Mouse (Mus musculus) kidney, postnatal 25 days (tissue): Measurements from ENCODE around the gene Sec13.
A peak's percentile ranks its signal among the peaks of the same experiment; 100 is the strongest.

Experiments used
- DNase-seq, 2 experiments: peaks; one replicate each; pipeline ENCODE4 v3.0.0; 2021; ENCODE audit warnings: mixed read lengths in 2 of 2

Sec13 gene

DNA sequence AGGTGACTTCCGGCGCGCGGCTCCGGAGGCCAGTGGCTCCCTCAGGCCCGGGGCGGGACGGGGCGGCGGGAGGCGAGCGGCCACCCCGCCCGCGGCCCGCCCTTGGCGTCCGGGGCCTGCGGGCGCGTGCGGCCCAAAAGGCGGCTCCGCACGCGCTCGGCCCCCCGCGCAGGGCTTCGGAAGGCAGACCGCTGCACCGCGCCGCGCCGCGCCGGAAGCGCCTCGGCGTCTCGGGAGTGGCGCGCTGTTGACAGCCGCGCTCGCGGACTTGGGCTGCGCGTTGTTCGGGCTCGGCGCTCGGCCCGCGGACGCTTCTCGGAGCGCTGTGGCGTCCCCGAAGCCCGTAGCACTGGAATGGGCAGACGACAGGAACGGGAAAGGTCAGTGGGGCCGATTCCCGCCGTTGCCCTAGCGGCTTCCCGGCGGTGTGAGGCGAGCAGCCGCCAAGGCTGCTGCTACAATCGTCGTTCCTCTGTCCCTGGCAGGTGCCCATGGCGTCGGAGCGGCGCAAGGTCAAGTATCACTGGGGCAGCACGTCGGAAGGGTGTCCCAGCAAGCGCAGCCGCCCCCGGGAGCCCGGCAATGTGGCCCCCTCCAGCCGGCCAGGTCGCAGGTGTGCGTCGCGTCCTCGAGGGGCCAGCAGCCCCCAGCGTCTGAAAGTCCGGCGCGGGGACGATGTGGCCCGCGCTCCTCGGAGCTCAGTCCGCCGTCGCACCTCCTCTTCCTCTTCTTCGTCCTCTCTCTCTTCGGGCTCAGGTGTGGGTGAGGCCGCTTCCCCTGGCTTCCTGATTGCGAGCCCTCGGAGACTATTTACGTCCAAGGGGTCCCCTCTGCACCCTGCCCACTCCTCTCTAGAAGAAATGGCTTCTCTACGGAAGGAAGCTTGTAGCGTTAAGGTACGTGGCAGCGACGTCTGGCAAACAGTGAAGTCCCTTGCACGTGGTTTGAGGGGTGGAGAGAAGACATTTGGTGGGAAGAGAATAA lies 43.0 kb downstream of the Sec13 start:
- DNase-seq: peak; percentile 34 to 69

DNA sequence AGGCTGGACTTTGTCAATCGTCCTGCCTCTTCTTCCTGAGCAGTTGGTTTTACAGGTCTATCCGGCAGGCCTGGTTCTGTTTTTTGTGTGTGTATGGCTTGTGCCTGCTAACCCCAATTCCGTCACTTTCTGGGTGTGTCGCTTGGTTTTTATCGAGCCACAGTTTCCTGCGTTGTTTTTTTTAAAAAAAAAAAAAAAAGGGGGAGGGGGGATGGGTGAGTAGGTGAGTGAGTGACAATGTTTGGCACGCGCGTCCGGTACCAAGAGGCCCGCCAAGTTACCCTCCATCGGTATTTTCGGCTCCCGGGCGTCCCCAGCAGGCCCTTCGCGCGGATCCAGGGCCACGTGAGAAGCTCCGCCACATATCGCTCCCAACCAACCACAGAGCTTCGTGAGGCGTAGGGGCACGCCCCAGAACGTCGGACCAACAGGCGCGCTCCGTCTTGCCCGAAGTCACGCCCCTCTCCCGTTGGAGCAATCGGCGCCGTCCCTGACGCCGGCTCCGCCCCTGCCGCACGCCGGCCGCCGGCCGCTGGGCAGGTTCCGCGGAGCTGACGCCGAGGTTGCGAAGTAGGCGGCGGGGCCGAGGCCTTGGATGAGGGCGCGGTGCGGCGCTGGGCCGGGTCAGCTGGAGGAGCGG lies 43.8 kb downstream of the Sec13 start, which contains the start of gene Tatdn2:
Tatdn2 (plus strand) TSS at position 469 of the 640 bp plus-strand sequence.
- peak; percentile 97 to 100 for DNase-seq

DNA sequence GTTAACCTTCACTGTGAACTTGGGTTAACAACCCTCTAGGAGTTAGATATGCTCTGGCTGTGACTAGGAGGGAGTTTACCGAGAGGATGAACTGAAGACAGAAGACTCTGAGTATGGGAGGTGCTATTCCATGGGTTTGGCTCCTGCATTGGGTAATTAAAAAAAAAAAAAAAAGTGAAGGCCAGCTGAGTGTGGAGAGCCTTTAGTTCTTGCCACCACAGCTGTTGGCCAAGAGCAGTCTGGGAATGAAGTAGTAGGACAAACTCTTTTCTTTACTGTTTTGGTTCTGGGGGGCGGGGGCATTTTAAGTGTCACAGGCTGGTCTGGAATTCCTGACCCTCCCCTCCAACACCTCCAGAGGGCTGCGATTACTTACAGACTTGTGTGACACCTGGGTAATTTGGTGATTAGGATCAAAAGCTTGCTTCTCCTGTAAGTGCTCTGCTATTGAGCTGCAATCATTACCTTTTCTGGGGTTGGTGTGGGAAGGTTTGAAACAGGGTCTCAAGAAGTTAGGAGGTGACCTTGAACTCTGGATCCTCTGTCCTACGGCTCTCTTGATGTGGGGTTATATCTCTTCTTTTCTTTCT lies 44.7 kb downstream of the Sec13 start:
- no peak for DNase-seq

DNA sequence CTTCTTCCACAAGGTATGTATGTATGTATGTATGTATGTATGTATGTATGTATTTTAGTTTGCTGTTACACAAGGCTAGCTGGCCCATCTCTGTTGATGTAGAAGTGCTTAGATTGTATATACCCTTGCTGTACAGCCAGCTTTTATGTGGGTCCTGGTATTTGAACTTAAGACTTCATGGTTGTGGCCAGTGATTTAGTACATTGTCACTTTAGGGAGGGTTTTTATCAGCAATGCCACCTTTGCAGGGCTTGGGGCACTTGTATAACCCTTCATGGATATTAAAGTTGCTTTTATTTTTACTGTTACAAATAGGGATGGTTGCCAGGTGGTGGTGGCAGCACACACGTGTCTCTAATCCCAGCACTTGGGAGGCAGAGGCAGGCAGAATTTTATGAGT lies 45.3 kb downstream of the Sec13 start:
- no peak for DNase-seq

DNA sequence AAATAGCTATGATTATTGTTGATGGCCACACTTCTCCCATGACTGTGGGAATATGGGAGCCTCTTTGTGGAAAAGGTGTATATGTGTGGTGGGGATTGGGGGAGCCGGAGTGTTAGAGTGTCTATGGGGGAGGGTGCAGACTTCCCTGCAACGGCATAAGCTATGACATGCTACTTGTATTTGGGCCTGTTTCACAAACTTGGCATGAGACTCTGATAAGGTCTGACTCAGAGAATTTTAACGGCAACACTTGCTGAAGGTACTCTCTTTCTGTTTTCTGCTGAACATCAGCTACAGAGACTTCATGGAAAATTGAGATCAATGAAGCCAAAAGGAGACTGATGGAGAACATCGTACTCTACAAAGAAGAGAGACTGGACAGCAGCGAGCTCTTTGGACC lies 47.2 kb downstream of the Sec13 start:
- DNase-seq: no peak

DNA sequence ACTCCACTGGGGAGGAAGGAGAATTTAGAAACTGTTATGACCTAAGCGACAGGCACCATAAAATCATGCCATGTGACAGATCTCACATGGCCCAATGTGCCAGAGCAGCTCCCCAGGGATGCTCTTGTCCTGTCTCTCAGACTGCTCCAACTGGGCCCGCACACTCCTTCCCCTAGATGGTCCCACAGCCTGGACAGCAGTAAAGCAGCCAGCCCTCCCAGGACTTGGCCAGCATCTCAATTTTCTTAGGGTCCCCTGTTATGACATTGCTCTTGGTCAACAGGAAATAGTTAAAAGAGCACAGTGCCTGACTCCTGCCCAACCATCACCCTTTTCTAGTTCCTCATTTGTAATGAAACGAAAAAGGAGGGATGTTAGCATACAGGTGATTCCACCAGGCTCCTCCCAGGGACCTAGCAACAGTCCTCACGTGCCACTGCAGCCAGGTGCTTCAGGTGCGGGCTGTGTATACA lies 47.8 kb downstream of the Sec13 start:
- DNase-seq: peak; percentile 38 to 68

DNA sequence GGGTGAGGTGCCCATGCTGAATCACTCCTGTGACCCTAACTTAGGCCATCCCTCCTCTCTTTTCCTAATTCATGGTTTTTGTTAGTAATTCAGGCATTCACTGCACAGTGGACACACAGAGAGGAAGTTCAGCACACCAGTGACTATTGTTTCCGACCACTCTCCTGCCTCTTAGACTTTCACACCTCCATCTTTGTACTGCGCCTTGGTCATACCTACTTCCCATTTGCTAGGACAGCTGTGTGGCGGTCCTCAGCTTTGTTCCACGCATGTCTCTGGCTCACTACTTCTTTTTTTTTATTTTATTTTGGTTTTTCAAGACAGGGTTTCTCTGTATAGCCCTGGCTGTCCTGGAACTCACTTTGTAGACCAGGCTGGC lies 49.5 kb downstream of the Sec13 start:
- no peak for DNase-seq

DNA sequence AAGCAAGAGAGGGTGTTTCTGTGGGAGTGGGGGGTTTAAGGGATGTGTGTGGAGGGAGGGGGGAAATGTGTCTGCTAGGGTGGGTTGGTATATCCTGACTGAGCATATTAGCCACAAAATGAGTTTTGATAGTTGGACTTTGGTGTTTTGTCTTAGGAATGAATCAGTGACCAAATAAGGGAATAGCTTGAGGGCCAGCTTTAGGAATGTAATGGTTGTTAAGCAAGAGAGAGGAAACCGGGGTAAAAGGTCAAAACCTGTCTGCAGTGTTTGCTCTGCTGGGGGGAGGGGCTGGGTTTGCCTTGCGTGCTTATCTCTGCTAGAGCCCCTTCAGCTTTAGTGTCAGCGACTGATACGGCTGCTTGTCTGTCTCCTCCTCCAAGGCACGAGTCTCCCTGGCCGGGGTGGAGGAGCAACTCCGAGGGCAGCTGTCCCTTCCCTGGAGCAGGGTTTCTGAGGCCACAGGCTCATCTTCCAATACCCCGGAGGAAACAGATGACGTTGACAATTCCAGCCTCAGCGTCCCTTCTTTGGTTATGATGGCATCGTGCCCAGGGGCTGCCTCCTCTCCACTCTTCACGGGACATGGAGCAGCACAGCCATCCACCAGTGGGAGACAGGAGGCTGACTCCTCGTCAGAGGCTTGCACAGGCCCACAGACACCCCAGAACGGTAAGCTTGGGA lies 50.0 kb downstream of the Sec13 start:
- DNase-seq: peak; percentile 92 to 93

DNA sequence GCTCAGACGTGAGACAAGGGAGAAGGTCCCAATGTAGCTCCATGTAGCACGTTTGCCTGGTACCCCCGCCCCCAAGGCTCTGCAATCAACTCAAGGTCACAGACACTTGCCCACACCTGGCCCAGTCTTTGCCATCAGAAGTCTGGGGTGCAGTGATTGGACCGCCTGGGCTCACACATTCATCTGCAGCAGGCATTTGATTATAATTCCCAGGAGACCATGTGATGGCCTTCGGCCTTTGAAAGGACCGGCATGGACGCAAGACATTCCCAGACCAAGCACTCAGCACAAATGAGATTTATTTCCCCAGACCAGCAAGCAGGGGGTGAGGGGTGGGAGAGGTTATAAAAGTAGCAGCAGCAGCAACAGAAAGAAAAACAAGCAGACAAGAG lies 50.5 kb downstream of the Sec13 start:
- peak; percentile 72 to 90 for DNase-seq

DNA sequence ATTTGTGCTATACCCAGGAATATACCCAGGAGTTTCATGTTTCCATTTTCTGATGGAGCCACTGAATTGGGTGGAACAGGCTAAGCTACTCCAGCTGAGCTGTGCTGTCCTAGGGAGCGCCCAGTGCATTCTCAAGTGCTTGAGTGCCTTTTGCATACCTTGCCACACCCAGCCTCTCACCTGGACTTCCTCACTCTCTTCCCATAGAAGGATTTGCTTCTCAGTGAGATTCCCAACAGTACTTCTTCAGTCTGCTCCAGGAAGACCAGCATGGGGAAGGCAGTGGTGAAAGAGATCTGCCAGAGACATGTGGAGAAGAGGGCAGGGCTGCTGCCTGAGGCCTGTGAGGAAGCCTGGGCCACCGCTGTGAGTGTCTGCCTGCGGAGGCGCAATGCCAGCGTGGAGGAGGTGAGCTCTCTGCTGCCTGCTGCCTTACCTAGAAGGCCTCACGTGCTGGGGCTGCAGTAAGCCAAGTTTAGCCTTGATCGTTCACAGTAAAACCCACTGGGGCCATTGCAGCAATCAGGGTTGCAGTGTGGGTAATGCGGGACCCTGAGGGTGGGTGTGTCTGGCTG lies 53.9 kb downstream of the Sec13 start:
- no peak for DNase-seq

DNA sequence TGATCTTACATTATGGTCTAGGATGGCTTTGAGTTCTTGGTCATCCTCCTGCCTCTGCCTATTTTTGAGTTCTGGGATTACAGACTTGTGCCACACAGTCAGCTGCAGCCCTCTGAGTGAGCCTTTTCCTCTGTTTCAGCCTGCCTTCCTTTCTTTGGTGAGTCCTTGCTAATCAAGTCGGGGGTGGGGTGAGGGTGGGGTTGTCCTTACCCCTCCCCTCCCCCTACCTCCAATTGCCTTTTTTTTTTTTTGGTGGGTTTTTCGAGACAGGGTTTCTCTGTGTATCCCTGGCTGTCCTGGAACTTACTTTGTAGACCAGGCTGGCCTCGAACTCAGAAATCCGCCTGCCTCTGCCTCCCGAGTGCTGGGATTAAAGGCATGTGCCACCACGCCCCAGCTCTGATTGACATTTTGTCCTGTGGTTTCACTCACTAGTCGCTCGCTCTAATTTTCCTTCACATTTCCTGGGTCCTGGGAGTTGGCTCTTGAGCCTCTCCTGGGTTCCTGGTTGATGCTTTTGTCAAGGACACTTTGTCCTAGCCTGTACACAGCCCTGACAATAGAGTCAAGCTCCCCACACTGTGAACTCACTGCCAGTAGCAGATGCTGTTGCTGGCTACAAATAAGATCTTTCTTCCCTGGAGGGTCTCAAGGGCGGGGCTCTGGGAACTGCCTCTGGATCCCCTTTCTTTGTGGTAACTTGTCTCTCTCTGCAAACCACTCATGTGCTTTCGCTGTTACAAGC lies 57.3 kb downstream of the Sec13 start:
- no peak for DNase-seq

DNA sequence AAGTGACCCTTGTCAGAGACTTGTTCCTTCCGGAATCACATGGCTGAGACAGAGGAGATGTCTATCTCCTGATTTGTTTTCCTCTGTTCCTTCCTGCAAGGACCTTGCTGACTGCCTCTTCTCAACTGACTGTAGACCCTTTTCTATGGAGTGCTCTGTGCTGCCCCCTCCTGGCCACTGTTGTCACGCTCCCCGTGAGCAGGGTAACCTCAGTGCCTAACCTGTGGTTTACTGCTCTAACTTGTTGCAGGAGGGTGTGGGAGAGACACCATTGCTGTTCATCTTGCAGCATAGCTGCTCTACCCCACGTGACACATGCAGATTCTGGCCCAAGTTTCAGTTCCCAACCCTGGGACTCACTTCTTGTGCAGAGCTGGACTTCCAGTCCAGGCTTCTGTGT lies 59.3 kb downstream of the Sec13 start:
- peak; percentile 90 to 96 for DNase-seq

DNA sequence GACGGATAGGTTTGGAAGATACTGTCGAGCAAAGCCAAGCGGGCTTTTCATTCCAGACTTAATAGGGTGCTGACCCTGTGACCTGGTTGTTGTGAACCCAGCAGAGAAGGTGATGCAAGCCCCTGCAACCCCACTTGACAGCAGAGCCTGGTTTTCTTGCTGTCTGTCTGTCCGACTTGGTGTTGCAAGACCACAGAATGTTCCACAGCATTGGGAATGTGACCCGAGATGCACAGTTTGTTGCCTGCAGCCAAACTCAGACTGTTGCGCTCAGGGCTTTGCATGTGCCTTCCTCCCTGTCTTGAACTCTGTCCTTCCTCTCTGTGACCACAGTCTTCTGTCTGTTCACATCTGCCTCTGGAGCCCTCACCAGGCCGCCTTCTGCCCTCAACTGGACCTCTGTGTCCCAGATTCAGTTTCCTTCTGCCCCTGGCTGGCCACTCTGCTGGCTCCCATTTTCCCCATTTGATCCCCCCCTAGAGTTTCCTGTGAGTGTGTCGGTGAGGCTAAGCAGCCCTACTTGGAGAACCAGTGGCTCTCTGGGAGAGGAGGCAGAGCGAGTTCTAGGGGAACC lies 60.5 kb downstream of the Sec13 start:
- no peak for DNase-seq

DNA sequence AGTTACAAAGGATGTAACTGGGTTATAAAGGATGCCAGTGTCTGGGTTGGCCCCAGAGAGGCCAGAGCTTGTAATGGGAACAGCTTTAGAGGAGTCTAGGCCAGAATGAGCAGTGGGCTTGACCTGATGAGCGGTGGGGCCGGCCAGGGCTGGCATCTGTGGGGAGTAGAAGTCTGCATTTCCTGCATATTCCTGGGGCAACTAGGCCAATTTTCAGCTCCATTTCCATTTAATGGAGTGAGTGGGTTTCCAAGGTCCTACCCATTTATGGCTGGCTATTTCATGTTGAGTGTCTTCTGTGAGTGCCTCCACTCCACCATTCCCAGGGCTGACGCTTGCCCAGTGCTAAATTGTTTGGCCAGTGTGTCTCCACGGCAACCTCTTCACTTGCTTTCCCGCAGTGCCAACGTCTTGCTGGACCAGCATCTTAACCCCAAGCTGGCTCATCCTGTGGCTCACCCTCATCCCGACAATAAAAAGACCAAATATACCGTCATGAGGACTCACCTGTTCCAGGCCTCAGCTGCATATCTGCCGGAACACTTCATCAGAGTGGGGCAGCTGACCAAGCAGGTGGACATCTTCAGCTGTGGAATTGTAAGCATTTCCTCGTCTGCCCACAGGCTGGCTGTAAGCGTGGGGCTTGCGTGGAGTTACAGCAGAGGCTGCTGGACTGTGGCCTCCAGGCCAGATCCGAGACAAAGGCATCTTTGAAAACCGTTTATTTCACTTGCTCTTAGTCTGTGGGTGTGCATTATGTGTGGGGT lies 62.1 kb downstream of the Sec13 start:
- DNase-seq: no peak
